24 mouse cellular contexts compared by ENCODE assay signal in genomic region chr7:30334563-30334962, GRCm38 (mm10). TPM values are rescaled to one million over a fixed set of nuclear protein-coding genes. Genes with fewer than 3 reads are reported as not detected.
DNase-seq lines count a peak whose midpoint lies in the region; ATAC-seq lines count a peak whose summit lies in the region.
"Had no signal": no experiment of that assay in that cellular context is flagged by ENCODE, and none has a peak within 500 bp of the region (broad histone marks: within the 10 kb centered on the region; RNA-seq: fewer than 3 reads in every experiment).

No protein-coding gene starts in this region.

- no peaks in the 10 kb centered on the region for H3K9me3 ChIP-seq in heart, embryonic 14.5 days (ENCODE audit: control insufficient read depth, low read length)
- H3K9me3 ChIP-seq: embryonic facial prominence, embryonic 15.5 days; forebrain, embryonic 10.5 days; forebrain, embryonic 15.5 days; heart, embryonic 12.5 days; kidney, embryonic 15.5 days had no signal

- H3K4me2 ChIP-seq in heart, embryonic 14.5 days (ENCODE audit: low read length), result no peak overlapping the region
- H3K4me2 ChIP-seq: embryonic facial prominence, embryonic 15.5 days; forebrain, embryonic 15.5 days; kidney, embryonic 15.5 days had no signal

- no peak for ATAC-seq in cerebellum, adult (ENCODE audit: insufficient number of reproducible peaks, low FRiP score, low TSS enrichment)
- no peak for ATAC-seq in heart, embryonic 14.5 days (ENCODE audit: insufficient number of reproducible peaks, insufficient read depth, low FRiP score, low read depth)
- ATAC-seq: activated CD4-positive, CD25-positive, alpha-beta regulatory T cell, adult 4 months; forebrain, embryonic 15.5 days; Patski had no signal

- H3K27me3 ChIP-seq in heart, embryonic 14.5 days (ENCODE audit: control insufficient read depth, insufficient read depth, low read length), result peaks cover 18% of the 10 kb centered on the region
- H3K27me3 ChIP-seq: forebrain, embryonic 15.5 days had no signal

- peaks cover 25 to 27% of the 10 kb centered on the region in 2 experiments for H3K4me1 ChIP-seq in heart, embryonic 14.5 days (ENCODE audit: control insufficient read depth in 2 of 2, insufficient read depth in 2 of 2, low read length in 2 of 2)

- DNase-seq in cerebellum, adult 9-10 months, result peak; percentile 63
- no peak for DNase-seq in heart, adult 9 months (ENCODE audit: low spot score in 2 of 2)
- peak; percentile 59 for DNase-seq in left cerebral cortex, postnatal 4 days
- no peak for DNase-seq in left cerebral cortex, postnatal 25 days (ENCODE audit: low spot score in 2 of 2)
- DNase-seq in cerebellum, postnatal 14 days, result peak; percentile 61 to 71
- no peak for DNase-seq in gastrocnemius, postnatal 25 days
- DNase-seq: adrenal gland, postnatal 14 days; embryo, embryonic 11 days; gastrocnemius, postnatal 10 days; heart, adult 2 months; heart, postnatal 14 days; kidney, adult 2 months had no signal

- no peaks in the 10 kb centered on the region for H3K36me3 ChIP-seq in heart, embryonic 14.5 days (ENCODE audit: control insufficient read depth, insufficient read depth, low read length)
- H3K36me3 ChIP-seq: embryonic facial prominence, embryonic 15.5 days; forebrain, embryonic 10.5 days; forebrain, embryonic 15.5 days; heart, embryonic 12.5 days; kidney, embryonic 15.5 days had no signal

- intact Hi-C loops in left cerebral cortex, postnatal 4 days (cut with DNase I), result loop anchor here (10.0 kb wide), 1 partner anchor 160 kb away; the partner anchor contains the start of gene Prodh2
- intact Hi-C loops in left cerebral cortex, postnatal 25 days (cut with DNase I), result no loop called here

- WGBS in heart, embryonic 14.5 days, result 71% methylated on average over 5 of the region's 5 CpGs

- H3K9ac ChIP-seq in heart, embryonic 14.5 days (ENCODE audit: low read length), result 0 out of 2 replicates have a peak overlapping the region, but pooled peaks have one; percentile 11
- H3K9ac ChIP-seq: embryonic facial prominence, embryonic 15.5 days; forebrain, embryonic 15.5 days; heart, embryonic 12.5 days; kidney, embryonic 15.5 days had no signal

- no peak overlapping the region for H3K4me3 ChIP-seq in heart, embryonic 14.5 days (ENCODE audit: control insufficient read depth in 1 of 2, insufficient read depth in 1 of 2, low read depth in 1 of 2, low read length in 2 of 2)
- H3K4me3 ChIP-seq: embryonic facial prominence, embryonic 15.5 days; erythroblast, embryonic 14.5 days; forebrain, embryonic 10.5 days; forebrain, embryonic 15.5 days; heart, adult 2 months; heart, embryonic 12.5 days; kidney, embryonic 15.5 days had no signal

- H3K27ac ChIP-seq in heart, embryonic 14.5 days (replicated peaks in 1 of 2; ENCODE audit: control insufficient read depth in 1 of 2, insufficient read depth in 1 of 2, low read depth in 2 of 2, low read length in 2 of 2), result no peak overlapping the region
- H3K27ac ChIP-seq: embryonic facial prominence, embryonic 15.5 days; forebrain, embryonic 10.5 days; heart, adult 2 months; kidney, embryonic 15.5 days had no signal

RNA-seq across cellular contexts. Expression of gene Sdhaf1, which starts 10.9 kb away (rescaled TPM):
- polyA plus RNA-seq in heart, embryonic 14.5 days (2014; fragmentation: Nextera tagmentation; extraction: Ambion mirVana), result 17.9 and 18.7 TPM in 2 replicates
- total RNA-seq in left cerebral cortex, postnatal 4 days (2021), result 1 to 10 TPM; 7.1 to 7.4 TPM
- total RNA-seq in left cerebral cortex, postnatal 25 days (2021), result 1 to 10 TPM; 7.2 to 7.8 TPM
- 1 to 10 TPM; 6.5 to 7.3 TPM for total RNA-seq in gastrocnemius, postnatal 25 days (2021)

RNA-seq across cellular contexts. Expression of gene E130208F15Rik, which starts 13.0 kb away (rescaled TPM):
- not detected in 2 replicates for polyA plus RNA-seq in heart, embryonic 14.5 days (2014; fragmentation: Nextera tagmentation; extraction: Ambion mirVana)
- under 1 TPM; 0.58 to 0.66 TPM for total RNA-seq in left cerebral cortex, postnatal 4 days (2021)
- under 1 TPM; 0.32 to 0.55 TPM for total RNA-seq in left cerebral cortex, postnatal 25 days (2021)
- total RNA-seq in gastrocnemius, postnatal 25 days (2021), result under 1 TPM; 0.31 to 0.46 TPM
- polyA plus RNA-seq: activated CD4-positive, CD25-positive, alpha-beta regulatory T cell, adult 4 months; erythroblast, embryonic 14.5 days; forebrain, embryonic 15.5 days had no signal

RNA-seq across cellular contexts. Expression of gene Syne4, which starts 20.0 kb away (rescaled TPM):
- polyA plus RNA-seq in heart, embryonic 14.5 days (2014; fragmentation: Nextera tagmentation; extraction: Ambion mirVana), result 8.1 and 13.0 TPM in 2 replicates
- 1 to 10 TPM; 6.9 to 8.3 TPM for total RNA-seq in left cerebral cortex, postnatal 4 days (2021)
- 1 to 10 TPM; 8.4 to 8.7 TPM for total RNA-seq in left cerebral cortex, postnatal 25 days (2021)
- 1 to 10 TPM; 1.2 to 1.4 TPM for total RNA-seq in gastrocnemius, postnatal 25 days (2021)
- total RNA-seq: common myeloid progenitor, adult 5-6 weeks had no signal

RNA-seq across cellular contexts. Expression of gene Alkbh6, which starts 26.0 kb away (rescaled TPM):
- 68.9 and 70.6 TPM in 2 replicates for polyA plus RNA-seq in heart, embryonic 14.5 days (2014; fragmentation: Nextera tagmentation; extraction: Ambion mirVana)
- 10 to 100 TPM; 42.0 to 44.2 TPM for total RNA-seq in left cerebral cortex, postnatal 4 days (2021)
- 10 to 100 TPM; 63.6 to 64.4 TPM for total RNA-seq in left cerebral cortex, postnatal 25 days (2021)
- 10 to 100 TPM; 18.6 to 18.8 TPM for total RNA-seq in gastrocnemius, postnatal 25 days (2021)

RNA-seq across cellular contexts. Expression of gene Lrfn3, which starts 28.0 kb away (rescaled TPM):
- polyA plus RNA-seq in heart, embryonic 14.5 days (2014; fragmentation: Nextera tagmentation; extraction: Ambion mirVana), result 0.86 and 1.3 TPM in 2 replicates
- 10 to 100 TPM; 46.3 to 50.7 TPM for total RNA-seq in left cerebral cortex, postnatal 4 days (2021)
- 10 to 100 TPM; 34.0 to 35.2 TPM for total RNA-seq in left cerebral cortex, postnatal 25 days (2021)
- 1 to 10 TPM; 2.5 to 2.6 TPM for total RNA-seq in gastrocnemius, postnatal 25 days (2021)
- total RNA-seq: common myeloid progenitor, adult 5-6 weeks; hematopoietic stem cell, adult 5-6 weeks had no signal
- polyA plus RNA-seq: activated CD4-positive, CD25-positive, alpha-beta regulatory T cell, adult 4 months had no signal

Comparison
In these comparisons a context has a peak if more than half of its experiments do, and no peak if none do; other contexts are left out.
1. DNase-seq: peak in cerebellum, adult 9-10 months (single experiment), left cerebral cortex, postnatal 4 days (single experiment) and cerebellum, postnatal 14 days (2 of 2); none in heart, adult 9 months (0 of 2), left cerebral cortex, postnatal 25 days (0 of 2) and gastrocnemius, postnatal 25 days (single experiment).